10 mouse cellular contexts compared by ENCODE assay signal in genomic region chr15:8994608-8995277, GRCm38 (mm10). TPM values are rescaled to one million over a fixed set of nuclear protein-coding genes. Genes with fewer than 3 reads are reported as not detected.
DNase-seq lines count a peak whose midpoint lies in the region; ATAC-seq and TF ChIP-seq lines count a peak whose summit lies in the region.
"Had no signal": no experiment of that assay in that cellular context is flagged by ENCODE, and none has a peak within 500 bp of the region (broad histone marks: within the 10 kb centered on the region; RNA-seq: fewer than 3 reads in every experiment).

No protein-coding gene starts in this region.

- CTCF ChIA-PET in Patski (lab: Charles Lee), result interaction anchor here (0.8 kb wide), 1 partner anchor 14 kb away, joined by 3 read pairs; no protein-coding TSS in a partner anchor

- H3K4me1 ChIP-seq in CH12.LX (ENCODE audit: control insufficient read depth in 1 of 2, insufficient read depth in 2 of 2), result peaks cover 0 to 5% of the 10 kb centered on the region in 2 experiments; a peak in 2 of 4 replicates
- H3K4me1 ChIP-seq: heart, embryonic 12.5 days had no signal

- no peak for TF ChIP-seq EP300 in CH12.LX (IDR thresholded peaks at IDR 0.05; ENCODE audit: low read length)

- TF ChIP-seq RAD21 in CH12.LX (IDR thresholded peaks at IDR 0.05; ENCODE audit: low read depth, low read length), result peak; percentile 7

- POLR2A ChIA-PET in Patski (lab: Charles Lee), result no interaction called here

- peak overlapping the region; percentile 70 for H3K27ac ChIP-seq in layer of hippocampus, adult 2 months
- H3K27ac ChIP-seq in CH12.LX (ENCODE audit: insufficient read depth, low read depth), result no peak overlapping the region

- TF ChIP-seq CTCF in layer of hippocampus, adult 2 months (conservative IDR thresholded peaks at IDR 0.05), result peak; percentile 65
- TF ChIP-seq CTCF in CH12.LX (conservative IDR thresholded peaks at IDR 0.05 in 1 of 2, IDR thresholded peaks at IDR 0.05 in 1 of 2; ENCODE audit: low read depth in 2 of 2, low read length in 2 of 2), result peak in 1 of 2 experiments; percentile 44; a peak in 2 of 4 replicates
- peak; percentile 37 for TF ChIP-seq CTCF in Patski (IDR thresholded peaks at IDR 0.05)

- dilution Hi-C loops in CH12.LX (cut with MboI; ENCODE audit: extremely low pct_ligation_motif_present, extremely low pct_unique_long_range_greater_than_20kb, low sequenced_read_pairs), result no loop called here

- H3K9ac ChIP-seq in CH12.LX (ENCODE audit: insufficient read depth, low read depth), result no peak overlapping the region
- H3K9ac ChIP-seq: heart, embryonic 12.5 days had no signal

- no peaks in the 10 kb centered on the region for H3K36me3 ChIP-seq in CH12.LX (replicated peaks in 1 of 2; ENCODE audit: control insufficient read depth in 1 of 2, insufficient read depth in 1 of 2, low read length in 1 of 2)
- H3K36me3 ChIP-seq: heart, embryonic 12.5 days had no signal

- peak; percentile 23 to 54 for DNase-seq in layer of hippocampus, adult 2 months (ENCODE audit: low spot score in 2 of 2)
- no peak for DNase-seq in layer of hippocampus, postnatal 14 days (ENCODE audit: low spot score in 2 of 2)
- no peak for DNase-seq in CH12.LX (ENCODE audit: extremely low read depth)
- DNase-seq in Patski (ENCODE audit: low read depth, low spot score), result no peak
- peak; percentile 50 to 63 for DNase-seq in left cerebral cortex, postnatal 14 days (ENCODE audit: low spot score in 2 of 2)
- no peak for DNase-seq in gastrocnemius, postnatal 25 days
- no peak for DNase-seq in B cell, adult 2 months
- DNase-seq: kidney, adult 8-10 months had no signal

- H3K27me3 ChIP-seq in CH12.LX (replicated peaks), result no peaks in the 10 kb centered on the region
- H3K27me3 ChIP-seq in Patski, result no peaks in the 10 kb centered on the region
- H3K27me3 ChIP-seq: heart, embryonic 12.5 days had no signal

- H3K9me3 ChIP-seq in CH12.LX (replicated peaks; ENCODE audit: low read length), result no peaks in the 10 kb centered on the region
- H3K9me3 ChIP-seq: heart, embryonic 12.5 days had no signal

- no peak for TF ChIP-seq POLR2A in CH12.LX (IDR thresholded peaks at IDR 0.05; ENCODE audit: low read depth, low read length)

- intact Hi-C loops in left cerebral cortex, postnatal 14 days (cut with DNase I), result no loop called here

- H3K4me3 ChIP-seq in layer of hippocampus, adult 2 months, result no peak overlapping the region
- H3K4me3 ChIP-seq in CH12.LX (replicated peaks in 1 of 3; ENCODE audit: low read depth in 2 of 3, low read length in 2 of 3, poor library complexity in 1 of 3), result no peak overlapping the region
- H3K4me3 ChIP-seq: erythroblast, embryonic 14.5 days; heart, embryonic 12.5 days had no signal

- in situ Hi-C loops in CH12.LX (cut with MboI; ENCODE audit: low pct_ligation_motif_present, low pct_unique_long_range_greater_than_20kb, low sequenced_read_pairs), result no loop called here
- in situ Hi-C loops in Patski (cut with MboI; ENCODE audit: low pct_unique_long_range_greater_than_20kb), result no loop called here

- no peaks in the 10 kb centered on the region for H3K79me2 ChIP-seq in CH12.LX (replicated peaks; ENCODE audit: control insufficient read depth, extremely low read depth, insufficient read depth, poor library complexity, severe bottlenecking)

- no peak for ATAC-seq in Patski

- no peak overlapping the region for H3K4me2 ChIP-seq in CH12.LX (ENCODE audit: insufficient read depth, low read depth, poor library complexity, severe bottlenecking)
- H3K4me2 ChIP-seq: heart, embryonic 12.5 days had no signal

TF ChIP-seq in CH12.LX, 34 proteins besides CTCF, POLR2A, EP300 and RAD21:
- TF ChIP-seq MEF2A (IDR thresholded peaks at IDR 0.05; ENCODE audit: borderline replicate concordance, low read depth, low read length), result no peak
- no peak for TF ChIP-seq ETS1 (conservative IDR thresholded peaks at IDR 0.05; ENCODE audit: low read depth, low read length)
- no peak for TF ChIP-seq ZKSCAN1 (IDR thresholded peaks at IDR 0.05; ENCODE audit: borderline replicate concordance, low read depth, low read length)
- no peak for TF ChIP-seq SMC3 (IDR thresholded peaks at IDR 0.05; ENCODE audit: low read depth, low read length)
- TF ChIP-seq KAT2A (IDR thresholded peaks at IDR 0.05; ENCODE audit: insufficient replicate concordance, low read length), result no peak
- TF ChIP-seq USF1 (IDR thresholded peaks at IDR 0.05; ENCODE audit: low read depth, low read length), result no peak

RNA-seq across cellular contexts. Expression of gene Ranbp3l, which starts 27.0 kb away (rescaled TPM):
- total RNA-seq in layer of hippocampus, adult 2 months (2021), result 10 to 100 TPM in 1 of 2 experiments, 1 to 10 TPM in 1; 7.8 to 11.8 TPM
- total RNA-seq in layer of hippocampus, postnatal 14 days (2021), result 1 to 10 TPM; 5.5 to 7.4 TPM
- total RNA-seq in CH12.LX (2012; rRNA removed) (not detected in 2 replicates), CH12.LX (2014; rRNA removed) (not detected in 2 replicates)
- polyA plus RNA-seq in CH12.LX (2012; ENCODE audit: insufficient read length, low read depth) (not detected in 2 replicates), Patski (2021) (7.7 TPM)
- total RNA-seq in left cerebral cortex, postnatal 14 days (2021), result 10 to 100 TPM in 1 of 2 experiments, 1 to 10 TPM in 1; 9.3 to 12.7 TPM
- total RNA-seq in gastrocnemius, postnatal 25 days (2021), result under 1 TPM in 1 of 2 experiments, not detected in 1; 0.18 TPM
- polyA plus RNA-seq: erythroblast, embryonic 14.5 days had no signal

Comparison
In these comparisons a context has a peak if more than half of its experiments do, and no peak if none do; other contexts are left out.
1. DNase-seq: peak in layer of hippocampus, adult 2 months (2 of 2) and left cerebral cortex, postnatal 14 days (2 of 2); none in layer of hippocampus, postnatal 14 days (0 of 2), CH12.LX (single experiment), Patski (single experiment), gastrocnemius, postnatal 25 days (single experiment) and B cell, adult 2 months (0 of 2).
2. RNA of gene Ranbp3l, which starts 27.0 kb away (total RNA-seq): 9.3 to 12.7 TPM in left cerebral cortex, postnatal 14 days, 7.8 to 11.8 TPM in layer of hippocampus, adult 2 months and 5.5 to 7.4 TPM in layer of hippocampus, postnatal 14 days; 0.18 TPM in gastrocnemius, postnatal 25 days and not detected in CH12.LX; every median in the first group is over 4 times any median in the second.